Mouse (Mus musculus): Measurements from ENCODE around the gene Slc16a9.

The Slc16a9 gene

GRCm38 (mm10) chr10:70299118-70299517, 54.2 kb downstream of the Slc16a9 start:
- DNase-seq (ENCODE audit: inconsistent age in 2 of 2, low spot score in 1 of 2), result no peak

- DNase-seq (ENCODE audit: inconsistent age in 2 of 2, low spot score in 1 of 2), result peak; percentile 50 to 63
Observed at GRCm38 (mm10) chr10:70299653-70300052, 54.8 kb downstream of the Slc16a9 start.

- no peak for DNase-seq (ENCODE audit: inconsistent age in 2 of 2, low spot score in 1 of 2)
Observed at GRCm38 (mm10) chr10:70301190-70301589, 56.3 kb downstream of the Slc16a9 start.

- DNase-seq (ENCODE audit: inconsistent age in 2 of 2, low spot score in 1 of 2), result no peak
Observed at GRCm38 (mm10) chr10:70303203-70303602, 58.3 kb downstream of the Slc16a9 start.

- no peak for DNase-seq (ENCODE audit: inconsistent age in 2 of 2, low spot score in 1 of 2)
Observed at GRCm38 (mm10) chr10:70305683-70306082, 60.8 kb downstream of the Slc16a9 start.

GRCm38 (mm10) chr10:70309416-70309815, 64.5 kb downstream of the Slc16a9 start:
- no peak for DNase-seq (ENCODE audit: inconsistent age in 2 of 2, low spot score in 1 of 2)

- no peak for DNase-seq (ENCODE audit: inconsistent age in 2 of 2, low spot score in 1 of 2)
Observed at GRCm38 (mm10) chr10:70310646-70311045, 65.7 kb downstream of the Slc16a9 start.

- no peak for DNase-seq (ENCODE audit: inconsistent age in 2 of 2, low spot score in 1 of 2)
Observed at GRCm38 (mm10) chr10:70315895-70316294, 71.0 kb downstream of the Slc16a9 start.

GRCm38 (mm10) chr10:70316856-70317255, 72.0 kb downstream of the Slc16a9 start:
- no peak for DNase-seq (ENCODE audit: inconsistent age in 2 of 2, low spot score in 1 of 2)

GRCm38 (mm10) chr10:70317394-70317965, 72.6 kb downstream of the Slc16a9 start:
- DNase-seq (ENCODE audit: inconsistent age in 2 of 2, low spot score in 1 of 2), result no peak

- DNase-seq (ENCODE audit: inconsistent age in 2 of 2, low spot score in 1 of 2), result peak; percentile 38 to 90
Observed at GRCm38 (mm10) chr10:70318630-70319029, 73.7 kb downstream of the Slc16a9 start.

GRCm38 (mm10) chr10:70325518-70325917, 80.6 kb downstream of the Slc16a9 start:
- DNase-seq (ENCODE audit: inconsistent age in 2 of 2, low spot score in 1 of 2), result no peak

- DNase-seq (ENCODE audit: inconsistent age in 2 of 2, low spot score in 1 of 2), result no peak
Observed at GRCm38 (mm10) chr10:70327331-70327730, 82.4 kb downstream of the Slc16a9 start.

GRCm38 (mm10) chr10:70328139-70328538, 83.2 kb downstream of the Slc16a9 start:
- DNase-seq (ENCODE audit: inconsistent age in 2 of 2, low spot score in 1 of 2), result no peak

Measured in adrenal gland, adult (tissue).